Mouse (Mus musculus): Measurements from ENCODE around the gene Sub1. TPM values are rescaled to one million over a fixed set of nuclear protein-coding genes. Genes with fewer than 3 reads are reported as not detected.

Gene Sub1
- total RNA-seq, 2 experiments from 2014 or later = 291 to 292 TPM

DNA sequence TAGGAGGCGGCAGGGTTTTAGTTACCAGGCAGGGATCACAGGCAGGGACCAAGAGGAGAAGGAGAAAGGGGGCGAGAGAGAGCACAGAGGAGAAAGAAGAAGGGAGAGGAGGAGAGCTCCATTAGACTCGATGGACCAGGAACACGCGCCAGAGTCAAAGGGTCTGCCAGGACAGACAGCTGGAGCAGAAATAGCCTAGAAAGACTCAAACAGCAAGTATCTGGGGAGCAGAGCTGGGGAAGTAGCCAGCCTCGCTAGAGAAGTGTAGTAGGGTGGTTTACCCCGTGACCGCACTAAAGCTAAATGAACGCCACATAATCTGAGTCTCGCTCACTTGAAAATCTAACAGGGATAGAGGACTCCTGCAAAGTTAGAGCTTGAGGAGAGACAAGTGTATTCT is 26.2 kb downstream of the Sub1 start:
- no peak for DNase-seq
- intact Hi-C loops (cut with DNase I) = loop anchor here (5.0 to 10.0 kb wide), 2 partner anchors 297 to 604 kb away; no protein-coding TSS in a partner anchor

- intact Hi-C loops (cut with DNase I) = loop anchor here (2.0 to 5.0 kb wide), 2 partner anchors 216 to 472 kb away; no protein-coding TSS in a partner anchor
- DNase-seq = no peak
Measured at GRCm38 (mm10) chr15:11968851-11969250, 27.9 kb downstream of the Sub1 start.

DNA sequence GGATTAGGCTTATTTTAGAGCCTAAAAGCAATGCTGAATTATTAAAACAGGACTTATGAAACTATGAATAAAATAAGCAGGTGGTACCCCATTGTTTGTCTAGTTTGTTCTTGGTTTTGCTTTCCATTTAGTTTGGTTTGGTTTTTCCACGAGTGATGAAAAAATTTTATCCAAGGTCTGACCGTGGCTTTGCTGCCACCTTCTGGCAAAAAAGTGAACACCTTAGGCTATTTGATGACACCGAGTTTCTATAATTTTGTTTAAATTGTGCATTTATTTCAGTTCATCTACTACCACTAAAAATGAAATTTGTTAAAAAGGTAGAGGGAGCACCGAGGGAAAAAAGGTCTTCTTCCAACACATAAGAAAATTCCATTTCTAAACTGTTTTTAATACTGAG is 30.4 kb downstream of the Sub1 start:
- DNase-seq = peak; percentile 31
- intact Hi-C loops (cut with DNase I) = loop anchor here (2.0 to 5.0 kb wide), 3 partner anchors 376 to 558 kb away; no protein-coding TSS in a partner anchor

DNA sequence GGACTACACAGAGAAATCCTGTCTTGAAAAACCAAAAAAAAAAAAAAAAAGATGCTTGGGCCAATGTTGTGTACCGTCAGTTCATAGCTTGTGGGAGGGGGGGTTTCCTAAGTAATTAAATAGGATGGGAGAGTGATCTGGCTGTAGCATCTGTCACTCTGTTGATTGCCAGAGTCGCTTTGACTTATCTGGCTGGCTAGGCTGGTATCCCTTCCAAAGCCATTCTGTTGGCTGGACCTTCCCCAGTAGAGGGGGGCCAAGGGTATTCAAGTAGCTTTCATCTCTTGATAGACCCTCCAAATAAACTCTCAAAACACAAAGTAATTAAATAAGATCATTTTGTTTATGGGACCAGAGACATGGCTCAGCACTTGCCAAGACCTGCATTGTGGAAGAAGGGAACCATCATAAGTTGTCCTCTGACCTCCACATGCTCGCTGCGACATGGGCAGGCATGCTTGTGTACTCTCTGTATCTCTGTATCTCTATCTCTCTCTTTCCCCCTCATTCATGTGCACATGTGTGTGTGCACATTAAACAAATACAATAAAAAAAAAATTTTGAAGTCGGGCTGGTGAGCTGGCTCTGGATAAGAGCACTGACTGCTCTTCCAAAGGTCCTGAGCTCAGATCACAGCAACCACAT is 31.5 kb downstream of the Sub1 start:
- intact Hi-C loops (cut with DNase I) = loop anchor here (5.0 kb wide), 1 partner anchor 468 kb away; no protein-coding TSS in a partner anchor
- peak; percentile 41 for DNase-seq

DNA sequence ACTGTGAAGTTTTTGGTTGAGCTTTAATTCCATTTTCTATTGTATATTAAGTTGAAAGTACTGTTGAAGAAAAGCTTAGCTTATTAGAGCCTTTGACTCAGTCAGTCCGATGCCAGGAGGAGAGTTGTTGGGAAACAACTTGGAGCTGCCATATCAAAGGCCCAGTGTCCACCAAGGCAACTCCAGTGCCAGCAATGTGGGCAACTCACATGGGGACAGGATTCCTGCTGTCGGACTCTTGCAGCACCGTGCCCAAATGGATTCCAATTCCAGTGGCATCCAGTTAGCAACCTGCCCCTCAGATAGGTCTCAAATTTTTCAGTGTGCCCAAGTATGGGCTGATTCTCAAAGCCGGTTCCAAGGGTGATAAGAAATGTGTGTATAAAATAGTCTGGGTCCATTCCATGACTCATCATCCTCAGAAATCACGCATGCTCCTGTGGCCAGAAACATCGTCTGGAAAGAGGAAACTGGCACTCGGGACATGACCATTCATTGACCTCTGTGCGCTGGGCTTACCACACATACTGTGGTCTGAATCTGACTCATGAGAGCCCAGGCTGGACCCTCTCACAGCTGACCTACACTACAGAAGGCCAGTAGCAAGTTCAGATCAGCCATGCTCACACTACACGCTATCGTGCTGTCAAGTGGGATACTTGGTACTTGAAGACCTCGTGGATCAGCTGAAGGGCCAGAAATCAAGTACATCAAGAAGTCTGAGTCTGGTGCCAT is 32.8 kb downstream of the Sub1 start:
- intact Hi-C loops (cut with DNase I) = no loop called here

DNA sequence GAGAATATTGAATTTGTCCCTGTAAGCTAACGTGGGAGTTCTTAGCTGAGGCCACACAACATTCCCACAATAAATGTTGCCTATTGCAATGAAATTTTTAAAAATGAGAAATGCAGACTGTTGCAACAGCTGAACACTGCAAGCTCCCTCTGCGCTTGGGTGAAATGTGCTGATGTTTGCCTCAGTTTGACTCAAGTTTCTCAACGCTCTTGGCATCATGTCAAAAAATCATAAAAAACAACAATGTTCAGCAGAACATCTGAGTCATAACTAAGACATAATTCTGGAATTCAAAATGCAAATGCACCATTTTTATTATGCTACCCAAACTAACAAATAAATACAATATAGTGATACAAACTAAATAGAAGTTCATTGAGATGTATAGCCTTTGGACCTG is 37.1 kb downstream of the Sub1 start:
- no peak for DNase-seq
- intact Hi-C loops (cut with DNase I) = no loop called here

More for the DNA sequence above, 32.8 kb downstream of the Sub1 start:
- DNase-seq = no peak

DNA sequence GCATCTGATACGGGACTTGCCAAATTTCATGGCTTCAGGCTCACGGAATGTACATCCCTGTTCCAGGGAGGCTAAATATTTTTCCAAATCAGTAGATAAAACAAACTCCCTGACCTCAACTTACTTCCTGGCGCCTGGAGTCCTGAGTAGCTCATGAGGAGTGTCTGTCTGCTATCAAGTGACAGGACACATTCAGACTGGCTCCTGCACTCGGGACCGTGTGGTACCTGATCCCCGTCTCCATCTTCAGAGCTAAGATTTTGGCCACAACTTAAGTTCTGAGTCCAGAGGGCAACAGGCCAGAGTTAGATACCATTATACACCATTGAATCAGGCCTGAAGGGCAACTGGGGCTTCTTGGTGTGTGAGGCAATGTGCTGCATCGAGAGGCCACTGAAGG is 40.7 kb downstream of the Sub1 start:
- intact Hi-C loops (cut with DNase I) = no loop called here
- no peak for DNase-seq

GRCm38 (mm10) chr15:11954190-11954589 is 42.6 kb downstream of the Sub1 start:
- intact Hi-C loops (cut with DNase I) = no loop called here
- no peak for DNase-seq

- no peak for DNase-seq
- intact Hi-C loops (cut with DNase I) = no loop called here
Measured at GRCm38 (mm10) chr15:11952159-11952558, 44.6 kb downstream of the Sub1 start.

GRCm38 (mm10) chr15:11951181-11951580 is 45.6 kb downstream of the Sub1 start:
- intact Hi-C loops (cut with DNase I) = no loop called here
- DNase-seq = no peak

DNA sequence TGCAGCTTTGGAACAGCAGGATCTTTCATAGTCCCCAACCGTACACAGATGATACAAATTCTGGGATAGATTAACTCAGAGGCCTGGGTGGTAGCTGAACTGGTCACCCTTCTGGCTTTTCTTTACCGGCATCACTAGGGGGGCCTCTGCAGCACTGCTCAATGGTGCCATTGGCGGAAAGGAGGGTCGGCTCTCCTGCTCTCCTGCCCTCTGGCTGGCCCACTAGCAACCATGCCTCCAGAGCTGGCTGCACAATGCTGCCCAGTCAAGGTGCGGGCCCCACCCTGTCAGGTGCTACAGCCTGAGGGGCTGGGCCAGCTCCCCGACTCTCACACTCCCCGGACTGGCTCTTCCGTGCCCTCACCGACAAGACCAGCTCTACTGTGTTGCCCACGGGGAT is 46.6 kb downstream of the Sub1 start:
- intact Hi-C loops (cut with DNase I) = no loop called here
- no peak for DNase-seq

DNA sequence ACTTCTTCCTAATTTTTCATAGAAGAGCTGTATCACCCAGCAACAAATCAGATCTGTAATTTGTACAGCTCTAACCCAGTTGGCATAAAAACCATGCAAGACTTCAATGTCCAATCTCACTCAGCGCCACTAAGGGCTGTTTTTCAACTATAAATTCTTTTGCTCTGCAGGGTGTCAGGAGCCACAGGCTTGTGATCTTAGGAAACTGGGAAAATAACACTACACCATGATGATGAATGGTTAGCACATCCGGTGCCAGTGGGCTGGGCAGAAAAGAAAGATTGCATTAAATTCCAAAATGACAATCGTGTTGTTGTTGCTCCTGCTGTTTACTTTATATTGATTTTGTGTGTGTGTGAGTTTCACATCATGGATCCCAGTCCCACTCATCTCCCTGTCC is 47.3 kb downstream of the Sub1 start:
- intact Hi-C loops (cut with DNase I) = no loop called here
- no peak for DNase-seq

DNA sequence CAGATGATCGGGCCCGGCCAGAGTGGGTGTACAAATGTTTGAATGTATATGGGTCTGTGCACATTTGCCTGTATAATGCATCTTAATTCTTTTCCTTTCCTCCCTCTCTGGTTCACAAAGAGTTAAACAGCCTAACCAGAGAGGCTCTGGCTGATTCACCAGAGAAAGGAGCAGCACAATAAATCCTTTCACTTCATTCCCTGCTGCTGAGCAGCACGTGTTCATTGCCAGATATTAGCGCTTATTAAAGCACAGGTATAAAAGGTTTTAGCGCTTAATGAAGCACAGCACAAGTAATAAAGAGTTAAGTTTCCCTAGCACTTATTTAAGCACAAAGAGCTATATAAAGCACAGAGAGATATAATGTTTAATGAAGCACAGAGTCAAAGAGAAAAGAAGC is 55.9 kb downstream of the Sub1 start:
- no peak for DNase-seq
- intact Hi-C loops (cut with DNase I) = no loop called here

Other genes with a start within 250 kb of the Sub1 start
- 10 to 100 TPM; 12.4 to 13.1 TPM for gene Npr3, start 89.7 kb downstream of the Sub1 start, total RNA-seq (2021)
- gene Zfr, start 120.8 kb upstream of the Sub1 start, total RNA-seq (2021) = 100 to 1,000 TPM; 227 to 235 TPM
- 10 to 100 TPM; 15.5 to 16.1 TPM for gene Mtmr12, start 208.0 kb upstream of the Sub1 start, total RNA-seq (2021)

Measured in left cerebral cortex, postnatal 4 days (tissue).